Mouse (Mus musculus) forebrain, embryonic 16.5 days (tissue): ENCODE measurements around the gene 4930568D16Rik. TPM values are rescaled to one million over a fixed set of nuclear protein-coding genes. Genes with fewer than 3 reads are reported as not detected.

ENCODE experiments used
- ATAC-seq: fragments of 200-750 bp; cut with Nextera tagmentation; 2 replicates; pipeline ENCODE4 v1.8.0; 2017; ENCODE audit warnings: mild to moderate bottlenecking, moderate library complexity
- H3K27ac ChIP-seq: fragments of 300-500 bp; sonication (generic); 2 replicates; pipeline ENCODE4 v1.5.1; 2014; ENCODE audit warnings: low read length, control low read depth
- H3K27me3 ChIP-seq: fragments of 300-500 bp; sonication (generic); replicated peaks from 2 replicates; pipeline ENCODE4 v1.6.1; 2014; ENCODE audit warnings: low read length; ENCODE audit not compliant: control insufficient read depth, insufficient read depth
- H3K36me3 ChIP-seq: fragments of 300-500 bp; sonication (generic); 2 replicates; pipeline ENCODE4 v1.6.1; 2014; ENCODE audit not compliant: control insufficient read depth, insufficient read depth
- H3K4me1 ChIP-seq: fragments of 300-500 bp; sonication (generic); replicated peaks from 2 replicates; pipeline ENCODE4 v1.6.1; 2014; ENCODE audit warnings: low read length; ENCODE audit not compliant: control insufficient read depth, insufficient read depth
- H3K4me2 ChIP-seq: fragments of 300-500 bp; sonication (generic); 2 replicates; pipeline ENCODE4 v1.6.1; 2014; ENCODE audit warnings: mild to moderate bottlenecking, low read length, control low read depth
- H3K4me3 ChIP-seq: fragments of 300-500 bp; sonication (generic); replicated peaks from 2 replicates; pipeline ENCODE4 v1.5.1; 2014; ENCODE audit warnings: mild to moderate bottlenecking, low read length, control low read depth
- H3K9ac ChIP-seq: fragments of 300-500 bp; sonication (generic); replicated peaks from 2 replicates; pipeline ENCODE4 v1.6.1; 2014; ENCODE audit warnings: low read depth, low read length, control low read depth
- H3K9me3 ChIP-seq: fragments of 300-500 bp; sonication (generic); 2 replicates; pipeline ENCODE4 v1.6.1; 2016; ENCODE audit warnings: low read length; ENCODE audit not compliant: control insufficient read depth
- WGBS: fragments of 180-500 bp; shearing (Covaris S2); extraction: QIAGEN DNeasy Blood & Tissue Kit; methylation state at CpG from one replicate; pipeline ENCODE4 v1.1.7; 2014; 5-methylcytosine and 5-hydroxymethylcytosine counted together
- polyA plus RNA-seq: library from polyadenylated mRNA; unstranded; fragments of >200 nt; fragmentation: Nextera tagmentation; extraction: Ambion mirVana; gene quantifications from 2 replicates; pipeline ENCODE4 v1.2.1, GENCODE M21; 2015

4930568D16Rik gene
- not detected in 2 replicates for polyA plus RNA-seq

DNA sequence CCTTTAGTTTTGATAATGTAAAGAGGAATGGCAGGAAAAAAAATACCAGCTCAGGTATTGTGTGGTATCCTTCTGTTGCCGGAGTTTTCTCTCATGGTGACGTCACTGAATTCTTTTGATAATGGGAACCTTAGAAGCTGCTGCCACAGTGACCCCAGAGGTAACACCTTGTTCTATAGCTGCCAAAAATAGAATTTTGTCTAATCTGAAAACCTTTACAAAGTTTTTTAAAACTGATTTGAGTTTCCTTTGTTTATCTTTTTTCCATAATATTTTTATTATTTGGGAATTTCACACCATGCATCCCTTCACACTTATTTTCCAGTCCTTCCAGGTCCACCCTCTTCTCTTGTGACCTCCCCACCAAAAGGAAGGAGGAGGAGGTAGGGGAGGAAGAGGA lies at the start of gene 4930568D16Rik:
Gene 4930568D16Rik, minus strand, starts transcription at position 101 of the 400 bp plus-strand sequence.
- H3K9me3 ChIP-seq = peaks cover 3% of the 10 kb centered on the region; the same call in 1 of the 2 replicates
- no peak within 1 kb of the TSS for H3K9ac ChIP-seq
- no peak within 1 kb of the TSS for H3K4me3 ChIP-seq
- ATAC-seq = no peak
- no peak within 1 kb of the TSS for H3K4me2 ChIP-seq
- 78% methylated on average over 2 of the region's 2 CpGs for WGBS
- no peaks in the 10 kb centered on the region for H3K4me1 ChIP-seq
- no peaks in the 10 kb centered on the region for H3K36me3 ChIP-seq
- no peaks in the 10 kb centered on the region for H3K27me3 ChIP-seq
- H3K27ac ChIP-seq = no peak within 1 kb of the TSS

- WGBS = 85% methylated on average over 1 of the region's 1 CpGs
- Histone ChIP-seq H3K4me1 (no peaks in the 10 kb centered on the region), H3K36me3 (0 out of 2 replicates have a peak, but pooled peaks cover 2% of the 10 kb centered on the region), H3K9me3 (no peaks in the 10 kb centered on the region), H3K4me2 (no peak overlapping the region), H3K4me3 (no peak overlapping the region), H3K27ac (no peak overlapping the region), H3K9ac (no peak overlapping the region), H3K27me3 (no peaks in the 10 kb centered on the region)
- no peak for ATAC-seq
These were observed 49.7 kb upstream of the 4930568D16Rik start for GRCm38 (mm10) chr2:35417231-35417630.

DNA sequence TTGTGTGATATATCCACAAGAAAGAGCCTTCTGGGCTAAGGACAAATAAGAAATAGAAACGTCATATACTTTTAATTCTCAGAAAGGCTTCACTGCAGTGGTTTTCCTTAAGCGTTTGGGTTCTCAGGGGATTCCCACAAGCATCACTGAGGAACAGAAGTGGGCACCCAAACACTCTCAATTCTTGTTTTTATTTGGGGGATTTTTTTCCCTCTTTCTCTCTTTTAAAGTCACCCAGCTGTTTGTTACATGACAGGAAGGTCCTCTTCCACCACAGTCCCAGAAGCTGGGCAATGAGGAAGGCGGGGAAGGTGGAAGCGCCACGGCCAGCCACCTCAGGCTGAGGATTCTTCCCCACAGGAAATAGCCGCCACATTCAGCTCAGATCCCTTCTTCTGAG lies 48.9 kb upstream of the 4930568D16Rik start:
- no peak for ATAC-seq
- Histone ChIP-seq H3K27ac (no peak overlapping the region), H3K27me3 (no peaks in the 10 kb centered on the region), H3K4me2 (no peak overlapping the region), H3K36me3 (0 out of 2 replicates have a peak, but pooled peaks cover 2% of the 10 kb centered on the region), H3K9ac (no peak overlapping the region), H3K4me1 (no peaks in the 10 kb centered on the region), H3K4me3 (no peak overlapping the region), H3K9me3 (no peaks in the 10 kb centered on the region)
- WGBS = 84% methylated on average over 6 of the region's 6 CpGs

DNA sequence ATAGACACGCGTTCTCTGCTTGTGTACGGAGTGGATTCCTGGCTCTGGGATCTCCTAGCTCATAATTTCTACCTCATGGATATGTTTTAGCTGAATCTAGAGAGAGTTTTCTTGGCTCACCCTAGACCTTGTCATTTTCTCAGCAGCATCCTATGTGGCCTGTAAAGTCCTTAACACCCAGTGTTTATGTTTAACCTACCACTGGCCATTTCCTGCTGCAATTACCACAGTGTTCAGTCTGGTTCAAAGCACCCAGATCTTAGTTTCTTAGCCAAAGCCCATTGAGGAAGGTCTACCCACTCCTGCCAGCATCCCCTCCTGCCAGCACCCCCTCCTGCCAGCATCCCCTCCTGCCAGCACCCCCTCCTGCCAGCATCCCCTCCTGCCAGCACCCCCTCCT lies 45.3 kb upstream of the 4930568D16Rik start:
- no peak for ATAC-seq
- no peaks in the 10 kb centered on the region for H3K4me1 ChIP-seq
- no peak overlapping the region for H3K9ac ChIP-seq
- 80% methylated on average over 3 of the region's 3 CpGs for whole genome bisulfite sequencing
- no peak overlapping the region for H3K4me3 ChIP-seq
- no peaks in the 10 kb centered on the region for H3K36me3 ChIP-seq
- H3K9me3 ChIP-seq = no peaks in the 10 kb centered on the region
- no peaks in the 10 kb centered on the region for H3K27me3 ChIP-seq
- H3K4me2 ChIP-seq = no peak overlapping the region
- no peak overlapping the region for H3K27ac ChIP-seq

- Histone ChIP-seq H3K9me3 (no peaks in the 10 kb centered on the region), H3K4me2 (no peak overlapping the region), H3K4me1 (no peaks in the 10 kb centered on the region), H3K27me3 (no peaks in the 10 kb centered on the region), H3K4me3 (no peak overlapping the region), H3K27ac (no peak overlapping the region), H3K9ac (no peak overlapping the region), H3K36me3 (no peaks in the 10 kb centered on the region)
- no peak for ATAC-seq
- 87% methylated on average over 2 of the region's 2 CpGs for WGBS
These were observed 44.7 kb upstream of the 4930568D16Rik start for GRCm38 (mm10) chr2:35412246-35412645.

- H3K4me2 ChIP-seq = no peak overlapping the region
- 80% methylated on average over 10 of the region's 10 CpGs for WGBS
- no peaks in the 10 kb centered on the region for H3K27me3 ChIP-seq
- H3K9ac ChIP-seq = no peak overlapping the region
- H3K9me3 ChIP-seq = no peaks in the 10 kb centered on the region
- no peaks in the 10 kb centered on the region for H3K36me3 ChIP-seq
- H3K4me3 ChIP-seq = no peak overlapping the region
- no peak overlapping the region for H3K27ac ChIP-seq
- no peaks in the 10 kb centered on the region for H3K4me1 ChIP-seq
- ATAC-seq = no peak
These were observed 44.2 kb upstream of the 4930568D16Rik start for GRCm38 (mm10) chr2:35411640-35412190.

- H3K4me2 ChIP-seq = no peak overlapping the region
- H3K36me3 ChIP-seq = no peaks in the 10 kb centered on the region
- no peaks in the 10 kb centered on the region for H3K4me1 ChIP-seq
- H3K9me3 ChIP-seq = no peaks in the 10 kb centered on the region
- H3K9ac ChIP-seq = no peak overlapping the region
- 92% methylated on average over 6 of the region's 6 CpGs for WGBS
- no peaks in the 10 kb centered on the region for H3K27me3 ChIP-seq
- no peak overlapping the region for H3K4me3 ChIP-seq
- ATAC-seq = no peak
- H3K27ac ChIP-seq = no peak overlapping the region
These were observed 41.9 kb upstream of the 4930568D16Rik start for GRCm38 (mm10) chr2:35409466-35409865.

GRCm38 (mm10) chr2:35408409-35409110 lies 41.0 kb upstream of the 4930568D16Rik start:
- WGBS = 80% methylated on average over 5 of the region's 5 CpGs

GRCm38 (mm10) chr2:35407878-35408277 lies 40.3 kb upstream of the 4930568D16Rik start:
- no peaks in the 10 kb centered on the region for H3K27me3 ChIP-seq
- no peak overlapping the region for H3K27ac ChIP-seq
- H3K4me2 ChIP-seq = no peak overlapping the region
- no peak overlapping the region for H3K9ac ChIP-seq
- H3K36me3 ChIP-seq = no peaks in the 10 kb centered on the region
- H3K9me3 ChIP-seq = no peaks in the 10 kb centered on the region
- 81% methylated on average over 7 of the region's 7 CpGs for WGBS
- no peak for ATAC-seq
- no peak overlapping the region for H3K4me3 ChIP-seq
- H3K4me1 ChIP-seq = no peaks in the 10 kb centered on the region

More at GRCm38 (mm10) chr2:35408409-35409110, 41.0 kb upstream of the 4930568D16Rik start:
- H3K4me2 ChIP-seq = no peak overlapping the region
- H3K36me3 ChIP-seq = no peaks in the 10 kb centered on the region
- H3K27me3 ChIP-seq = no peaks in the 10 kb centered on the region
- H3K9ac ChIP-seq = no peak overlapping the region
- H3K4me1 ChIP-seq = no peaks in the 10 kb centered on the region
- no peak for ATAC-seq
- no peak overlapping the region for H3K27ac ChIP-seq
- H3K4me3 ChIP-seq = no peak overlapping the region
- no peaks in the 10 kb centered on the region for H3K9me3 ChIP-seq
